Mouse (Mus musculus) layer of hippocampus, adult 2 months (tissue): Measurements from ENCODE around the gene Mprip. TPM values are rescaled to one million over a fixed set of nuclear protein-coding genes. Genes with fewer than 3 reads are reported as not detected.
"Not testable (repeated sequence)": the region's sequence is repeated elsewhere in the genome, so short reads cannot be mapped to it uniquely, and the experiment has no call there.

Source experiments
- DNase-seq, 2 experiments: peaks; one replicate each; pipeline ENCODE4 v3.0.0; 2022; ENCODE audit warnings: low spot score in 2 of 2
- H3K27ac ChIP-seq: fragments of 200-600 bp; 2 replicates; pipeline ENCODE4 v1.8.1; 2022
- H3K4me3 ChIP-seq: fragments of 200-600 bp; 2 replicates; pipeline ENCODE4 v1.8.1; 2022; ENCODE audit warnings: mild to moderate bottlenecking
- CTCF ChIP-seq: fragments of 200-600 bp; conservative IDR thresholded peaks from 2 replicates; pipeline ENCODE4 v1.8.1; 2022; ENCODE audit warnings: antibody characterized with exemption, mild to moderate bottlenecking, moderate library complexity
- long read RNA-seq, 2 experiments: library from polyadenylated mRNA; stranded (forward); transcript quantifications; one replicate each; pipeline ENCODE4 v2.0.0; 2021; ENCODE audit warnings: borderline mapping rate in 2 of 2
- total RNA-seq, 2 experiments: library from RNA; stranded (reverse); gene quantifications; 2 replicates each; pipeline ENCODE4 v1.2.3; 2021

Mprip gene
- total RNA-seq = 100 to 1,000 TPM; 288 to 302 TPM
- long read RNA-seq, experiment 1, full-length matches to known transcripts = 92 of 211 reads
- long read RNA-seq, experiment 1, partial matches to known transcripts = 38 of 211 reads
- long read RNA-seq, experiment 1, other reads (novel, unspliced or antisense) = 81 of 211 reads
- long read RNA-seq, experiment 2, full-length matches to known transcripts = 102 of 283 reads
- long read RNA-seq, experiment 2, partial matches to known transcripts = 39 of 283 reads
- long read RNA-seq, experiment 2, other reads (novel, unspliced or antisense) = 142 of 283 reads

GRCm38 (mm10) chr11:59661005-59661404 lies at the start of gene Mprip:
Gene Mprip (plus strand): TSS chr11:59661305.
- Histone ChIP-seq H3K4me3 (peak within 1 kb of the TSS; percentile 86), H3K27ac (peak within 1 kb of the TSS; percentile 93)
- DNase-seq = no peak
- no peak for TF ChIP-seq CTCF

- DNase-seq = no peak
- TF ChIP-seq CTCF = no peak
- no peak overlapping the region for H3K27ac ChIP-seq
- no peak overlapping the region for H3K4me3 ChIP-seq
Measured at GRCm38 (mm10) chr11:59611646-59612045, 49.5 kb upstream of the Mprip start.

DNA sequence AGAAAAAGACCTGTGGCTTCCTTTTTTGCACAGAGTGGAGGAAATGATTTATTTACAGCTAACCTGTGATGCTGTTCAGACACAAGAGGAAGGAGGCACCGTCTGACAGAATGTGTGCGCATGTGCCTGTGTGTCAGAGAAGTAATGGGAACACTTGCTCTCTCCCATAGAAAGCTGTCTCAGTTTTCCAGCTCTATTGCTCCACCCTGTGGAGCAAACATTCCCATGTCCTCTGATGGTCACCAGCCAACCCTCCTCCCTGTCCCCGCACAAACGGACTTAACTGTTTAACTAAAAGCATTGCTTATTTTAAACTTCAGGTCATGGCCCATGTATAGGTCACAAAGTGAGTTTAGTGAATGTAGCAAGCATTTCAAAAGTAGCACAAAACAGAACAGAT lies 47.0 kb upstream of the Mprip start:
- peak; percentile 78 for TF ChIP-seq CTCF
- H3K27ac ChIP-seq = peak overlapping the region; percentile 29; the same call in 1 of the 2 replicates
- DNase-seq = peak; percentile 27 to 41
- H3K4me3 ChIP-seq = no peak overlapping the region

- H3K27ac ChIP-seq, DNase-seq, H3K4me3 ChIP-seq: not testable (repeated sequence)
Measured at GRCm38 (mm10) chr11:59616986-59617385, 44.1 kb upstream of the Mprip start.

DNA sequence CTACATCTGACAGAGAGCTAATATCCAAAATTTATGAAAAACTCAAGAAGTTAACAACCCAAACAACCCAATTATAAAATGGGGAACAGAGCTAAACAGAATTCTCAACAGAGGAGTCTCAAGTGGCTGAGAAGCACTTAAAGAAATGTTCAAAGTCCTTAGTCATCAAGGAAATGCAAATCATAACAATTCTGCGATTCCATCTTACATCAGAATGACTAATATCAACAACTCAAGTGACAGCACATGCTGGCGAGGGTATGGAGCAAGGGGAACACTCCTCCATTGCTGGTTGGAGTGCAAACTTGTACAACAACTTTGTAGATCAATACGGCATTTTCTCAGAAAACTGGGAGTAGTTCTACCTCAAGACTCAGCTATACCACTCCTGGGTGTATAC lies 38.9 kb upstream of the Mprip start:
- no peak for TF ChIP-seq CTCF
- DNase-seq = no peak
- Histone ChIP-seq H3K27ac (no peak overlapping the region), H3K4me3 (no peak overlapping the region)

DNA sequence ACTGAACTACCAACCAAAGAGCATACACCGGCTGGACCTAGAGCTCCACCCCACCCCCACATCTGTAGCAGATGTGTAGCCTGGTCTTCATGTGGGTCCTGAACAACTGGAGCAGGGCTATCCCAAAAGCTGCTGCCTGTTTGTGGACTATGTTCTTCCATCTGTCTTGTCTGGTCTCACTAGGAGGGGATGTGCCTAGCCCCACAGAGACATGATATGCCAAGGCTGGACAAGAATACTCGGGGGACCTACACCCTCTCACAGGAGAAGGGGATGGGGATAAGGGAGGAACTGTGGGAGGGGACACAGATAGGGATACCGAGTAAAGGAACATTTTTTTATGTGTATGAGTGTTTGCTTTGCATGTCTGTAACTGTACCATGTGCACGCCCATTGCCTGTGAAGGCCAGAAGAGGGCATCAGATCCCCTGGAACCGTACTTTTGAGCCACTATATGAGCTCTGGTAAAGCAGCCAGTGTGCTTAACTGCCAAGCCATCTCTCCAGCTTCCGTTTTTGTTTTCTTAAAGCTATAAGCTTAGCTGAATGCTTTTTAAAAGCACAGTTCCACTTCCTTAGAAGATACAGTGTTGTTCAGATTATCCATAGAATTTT lies 37.0 kb upstream of the Mprip start:
- Histone ChIP-seq H3K27ac (no peak overlapping the region), H3K4me3 (no peak overlapping the region)
- peak; percentile 91 for TF ChIP-seq CTCF
- DNase-seq = peak; percentile 59 to 63

DNA sequence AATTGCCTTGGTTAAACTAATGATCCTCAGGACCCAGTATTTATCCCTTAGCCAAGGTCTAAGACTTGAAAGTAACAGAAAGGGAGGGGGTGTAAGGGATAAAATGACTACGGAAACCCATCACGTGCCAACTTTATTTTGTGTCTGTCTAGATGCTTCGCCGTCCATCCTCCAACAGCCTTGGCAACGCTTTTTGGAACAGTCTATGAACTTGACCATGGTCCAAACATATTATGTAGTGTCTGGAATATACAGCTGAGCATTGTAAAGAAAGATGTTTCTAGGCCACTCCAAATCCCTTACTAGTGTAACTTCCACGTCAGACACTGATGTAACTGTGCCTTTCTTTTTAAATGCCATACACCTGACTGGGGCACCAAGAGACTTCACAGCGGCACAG lies 34.9 kb upstream of the Mprip start:
- Histone ChIP-seq H3K4me3 (no peak overlapping the region), H3K27ac (no peak overlapping the region)
- no peak for DNase-seq
- no peak for TF ChIP-seq CTCF

DNA sequence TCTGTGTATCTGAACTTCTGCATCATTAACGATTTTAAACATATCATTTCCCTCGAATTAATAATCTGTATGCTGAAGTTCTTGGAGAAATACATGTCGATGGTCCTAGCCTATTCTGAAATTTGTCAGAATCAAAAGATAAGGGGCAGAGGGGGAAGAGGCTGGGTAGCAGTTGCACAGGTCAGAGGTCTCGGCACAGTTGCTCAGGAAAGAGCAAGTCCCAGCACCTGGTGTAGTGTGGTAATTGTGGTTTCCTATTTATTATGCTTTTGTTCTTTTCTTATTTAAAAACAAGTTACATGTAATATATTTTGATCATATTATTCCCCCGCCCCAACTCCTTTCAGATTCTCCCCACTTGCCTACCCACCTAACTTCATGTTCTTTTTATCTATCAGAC lies 32.9 kb upstream of the Mprip start:
- no peak for DNase-seq
- Histone ChIP-seq H3K27ac (no peak overlapping the region), H3K4me3 (no peak overlapping the region)
- TF ChIP-seq CTCF = no peak

DNA sequence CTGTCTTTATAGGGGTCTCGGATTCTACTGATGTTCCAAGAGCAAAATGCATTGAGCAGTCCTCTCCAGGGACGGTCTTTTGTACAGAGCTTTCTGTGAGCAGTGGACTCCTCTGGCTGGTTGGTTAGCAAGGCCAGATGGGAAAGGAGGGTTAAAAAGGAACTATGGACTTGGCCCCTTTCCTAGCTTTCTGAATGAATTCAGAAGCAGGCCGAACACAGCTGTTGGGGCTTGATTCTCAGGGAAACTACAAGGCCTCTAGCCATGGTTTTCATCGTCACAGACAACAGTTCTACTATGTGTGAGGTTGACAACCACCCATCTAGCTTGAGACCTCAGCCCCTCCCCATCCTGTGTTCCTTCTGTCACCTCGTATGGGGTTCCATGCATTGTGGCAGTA lies 31.2 kb upstream of the Mprip start:
- no peak overlapping the region for H3K27ac ChIP-seq
- H3K4me3 ChIP-seq = no peak overlapping the region
- no peak for DNase-seq
- no peak for TF ChIP-seq CTCF

DNA sequence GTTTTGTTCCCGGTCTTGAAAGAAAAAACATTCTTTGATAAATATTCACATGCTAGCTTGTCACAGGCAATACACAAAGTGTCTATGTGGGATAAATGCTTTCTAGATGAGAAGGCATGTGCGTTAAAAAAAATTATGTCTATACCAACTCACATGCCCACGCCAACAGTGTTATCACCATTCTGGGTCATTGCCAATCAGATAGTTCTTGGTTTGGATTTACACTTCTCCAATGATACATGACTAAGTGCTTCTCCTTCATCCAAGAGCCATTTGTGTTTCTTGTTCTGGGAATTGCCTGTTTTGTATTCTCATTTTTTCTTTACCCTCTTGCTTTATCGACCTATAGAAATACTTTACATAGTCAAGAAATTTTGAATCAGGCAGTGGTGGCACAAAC lies 29.1 kb upstream of the Mprip start:
- no peak for TF ChIP-seq CTCF
- DNase-seq = no peak
- Histone ChIP-seq H3K27ac (no peak overlapping the region), H3K4me3 (no peak overlapping the region)

DNA sequence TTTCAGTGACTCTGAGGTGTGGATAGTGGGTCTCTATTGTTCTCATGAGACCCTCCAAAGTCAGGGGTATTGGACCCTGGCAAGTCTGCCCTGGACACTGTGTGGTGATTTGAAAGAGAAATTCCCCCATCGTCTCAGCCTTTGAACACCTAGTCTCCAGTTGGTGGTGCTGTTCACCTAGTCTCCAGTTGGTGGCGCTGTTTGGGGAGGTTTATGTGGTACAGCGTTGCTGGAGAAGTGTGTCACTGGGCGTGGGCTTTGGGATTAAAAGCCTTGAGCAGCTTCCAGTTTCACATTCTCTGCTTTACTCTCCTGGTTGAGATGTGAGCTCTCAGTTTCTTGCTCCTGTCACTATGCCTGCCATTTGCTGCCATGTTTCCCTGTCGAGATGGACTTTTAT lies 28.1 kb upstream of the Mprip start:
- peak; percentile 88 for TF ChIP-seq CTCF
- peak; percentile 17 to 47 for DNase-seq
- Histone ChIP-seq H3K27ac (no peak overlapping the region), H3K4me3 (no peak overlapping the region)

DNA sequence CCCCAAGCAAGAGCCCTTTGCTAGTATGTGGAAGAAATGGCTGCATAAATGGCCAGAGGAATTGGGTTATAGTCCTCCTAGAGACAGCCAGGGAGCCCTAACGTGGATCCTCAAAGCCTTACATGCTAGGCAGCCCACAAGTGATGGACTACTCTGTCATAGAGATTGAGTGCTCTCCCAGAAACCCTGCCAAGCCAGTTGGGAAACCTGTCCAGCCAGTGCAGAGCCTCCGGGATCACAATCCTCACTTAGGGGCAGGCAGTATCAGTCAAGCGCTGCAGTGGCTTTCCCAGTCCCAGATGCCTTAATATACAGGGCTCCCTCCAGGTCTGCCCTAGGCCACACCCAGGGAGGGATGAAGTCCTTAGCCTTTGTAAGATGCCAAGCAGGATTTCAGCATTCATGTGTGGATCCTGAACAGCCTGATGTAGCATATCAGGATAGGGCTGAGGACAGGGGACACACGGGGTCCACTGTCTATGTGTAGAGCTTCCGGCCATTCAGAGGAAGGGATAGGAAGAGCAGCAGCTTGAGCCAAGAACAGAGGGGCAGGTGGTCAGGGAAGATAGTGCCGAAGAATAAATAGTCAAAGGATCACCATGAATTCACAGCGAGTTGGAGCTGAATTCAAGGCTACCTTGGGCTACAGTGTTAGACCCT lies 27.0 kb upstream of the Mprip start:
- Histone ChIP-seq H3K4me3 (no peak overlapping the region), H3K27ac (no peak overlapping the region)
- TF ChIP-seq CTCF = no peak
- no peak for DNase-seq

- H3K27ac ChIP-seq = no peak overlapping the region
- DNase-seq = no peak
- no peak overlapping the region for H3K4me3 ChIP-seq
- no peak for TF ChIP-seq CTCF
Measured at GRCm38 (mm10) chr11:59635251-59635795, 25.8 kb upstream of the Mprip start.
